Mouse (Mus musculus): ENCODE results near the gene Klrg1.

The Klrg1 gene

DNA sequence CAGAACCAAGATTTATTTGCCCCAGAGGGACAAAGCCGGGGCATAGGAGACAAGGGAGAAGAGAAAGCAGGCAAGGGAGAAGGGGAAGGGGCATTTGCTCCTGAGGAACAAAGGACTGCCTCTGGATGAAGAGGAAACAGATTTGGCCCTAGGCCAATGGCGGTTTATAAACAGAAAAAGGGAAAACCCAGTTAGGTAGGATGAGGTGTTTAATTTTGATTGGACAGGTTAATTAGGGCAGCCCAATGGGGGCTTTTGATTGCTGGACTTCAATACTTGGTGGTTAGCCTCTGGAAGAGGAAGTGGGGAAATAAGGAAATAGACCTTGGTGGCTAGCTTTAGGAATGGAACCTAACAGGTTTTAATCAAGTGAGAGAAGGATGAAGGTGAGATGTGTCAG lies 9.5 kb upstream of the Klrg1 start:
- no peak for DNase-seq

DNA sequence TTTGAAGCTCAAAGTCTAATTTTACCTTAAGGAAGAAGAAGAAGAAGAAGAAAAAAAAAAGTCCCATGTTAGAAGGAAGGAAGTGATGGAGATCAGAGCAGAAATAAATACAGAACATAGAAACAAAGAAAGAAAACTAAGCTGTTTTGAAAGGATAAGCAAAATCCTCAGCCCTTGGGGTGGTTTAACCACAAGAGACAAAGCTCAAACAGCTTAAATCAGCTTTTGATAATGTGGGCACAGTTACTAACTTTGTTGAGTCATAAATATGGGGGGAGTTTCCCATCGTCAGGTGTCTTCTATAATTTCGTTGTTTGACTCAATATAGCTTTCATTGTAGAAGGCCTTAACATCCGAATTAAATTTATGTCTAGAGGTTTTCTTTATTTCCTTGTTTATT lies 9.1 kb upstream of the Klrg1 start:
- no peak for DNase-seq

DNA sequence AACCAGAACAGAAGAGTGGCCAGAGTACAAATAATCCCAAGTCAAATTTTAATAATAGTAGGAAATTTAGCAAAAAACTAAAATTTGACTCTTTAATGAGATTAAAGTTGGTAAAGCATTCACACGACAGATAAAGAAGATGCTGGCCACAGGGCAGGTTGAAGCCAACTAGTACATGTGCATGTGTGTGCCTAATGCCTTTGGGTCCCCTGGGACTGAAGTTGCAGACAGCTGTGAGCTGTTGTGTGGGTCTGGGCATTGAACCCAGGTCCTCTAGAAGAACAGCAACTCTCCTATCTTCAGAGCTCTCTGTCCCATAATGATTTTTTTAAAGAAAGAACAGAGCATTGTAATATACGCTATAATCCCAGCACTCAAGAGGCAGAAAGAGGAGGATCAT lies 8.6 kb upstream of the Klrg1 start:
- no peak for DNase-seq

DNA sequence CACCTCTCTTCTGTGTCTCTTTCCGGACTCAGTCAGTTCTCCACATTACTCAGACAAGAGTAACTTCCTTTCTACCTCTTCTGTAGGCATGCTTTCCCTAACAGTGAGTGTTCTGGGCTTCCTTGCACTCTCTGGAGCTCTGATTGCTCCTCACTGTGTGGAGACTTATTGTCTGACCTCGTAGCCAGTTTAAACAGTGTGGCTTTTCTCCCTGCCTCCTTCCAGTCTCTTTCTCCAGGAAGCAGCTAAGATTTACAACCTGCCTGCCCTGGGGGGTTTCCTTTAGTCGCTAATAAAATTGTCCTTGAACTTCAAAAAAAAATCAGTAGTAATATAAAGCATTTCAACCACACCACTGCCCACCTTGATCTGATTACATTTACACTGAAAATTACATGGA lies 7.6 kb upstream of the Klrg1 start:
- no peak for DNase-seq

DNA sequence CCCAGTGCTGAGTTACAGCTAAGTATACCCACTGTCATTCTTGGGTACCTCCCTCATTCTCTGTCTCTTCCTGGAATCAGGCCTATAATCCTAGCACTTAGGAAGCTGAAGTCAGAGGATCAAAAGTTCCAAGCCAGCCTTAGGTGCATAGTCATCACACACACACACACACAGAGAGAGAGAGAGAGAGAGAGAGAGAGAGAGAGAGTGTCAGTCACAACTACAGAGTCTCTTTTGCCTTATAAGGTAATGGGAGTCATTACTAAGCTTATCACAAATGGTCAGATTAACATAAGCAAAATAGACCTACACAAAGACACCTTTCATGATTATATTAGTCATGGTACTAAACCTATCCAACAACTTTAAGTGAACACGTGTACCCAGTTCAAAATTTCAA lies 6.6 kb upstream of the Klrg1 start:
- no peak for DNase-seq

DNA sequence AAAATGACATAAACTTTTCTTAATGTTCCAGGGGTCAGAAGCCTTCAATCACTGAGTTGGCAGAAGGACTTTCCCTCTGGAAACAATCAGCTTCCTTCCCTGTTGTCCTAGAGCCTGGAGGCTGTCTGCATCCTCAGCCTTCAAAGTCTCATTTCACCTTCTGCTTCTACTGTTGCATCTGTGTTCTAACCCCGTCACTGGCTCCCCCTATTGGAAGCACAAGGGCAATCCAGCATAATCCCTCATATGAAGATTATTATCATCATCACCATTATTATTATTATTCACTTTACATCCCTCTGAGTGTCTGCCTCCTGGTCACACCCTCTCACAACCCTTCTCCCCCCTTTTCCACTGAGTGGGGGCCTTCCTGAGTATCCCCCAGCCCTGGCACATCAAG lies 5.6 kb upstream of the Klrg1 start:
- DNase-seq: no peak

DNA sequence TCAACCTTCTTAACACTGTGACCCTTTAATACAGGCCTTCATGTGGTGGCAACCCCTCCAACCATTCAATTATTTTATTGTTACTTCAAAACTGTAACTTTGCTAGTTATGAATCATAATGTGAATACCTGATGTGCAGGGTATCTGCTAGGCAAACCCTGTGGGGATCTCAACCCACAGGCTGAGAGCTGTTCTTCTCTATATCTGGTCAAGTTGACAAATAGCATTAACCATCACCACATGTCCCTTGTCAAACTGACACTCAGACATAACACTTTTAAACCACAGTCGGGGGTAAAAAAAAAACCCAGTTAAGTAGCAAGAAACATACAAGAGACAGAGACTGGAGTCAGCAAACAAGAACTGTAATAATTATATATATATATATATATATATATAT lies 2.1 kb upstream of the Klrg1 start:
- no peak for DNase-seq

DNA sequence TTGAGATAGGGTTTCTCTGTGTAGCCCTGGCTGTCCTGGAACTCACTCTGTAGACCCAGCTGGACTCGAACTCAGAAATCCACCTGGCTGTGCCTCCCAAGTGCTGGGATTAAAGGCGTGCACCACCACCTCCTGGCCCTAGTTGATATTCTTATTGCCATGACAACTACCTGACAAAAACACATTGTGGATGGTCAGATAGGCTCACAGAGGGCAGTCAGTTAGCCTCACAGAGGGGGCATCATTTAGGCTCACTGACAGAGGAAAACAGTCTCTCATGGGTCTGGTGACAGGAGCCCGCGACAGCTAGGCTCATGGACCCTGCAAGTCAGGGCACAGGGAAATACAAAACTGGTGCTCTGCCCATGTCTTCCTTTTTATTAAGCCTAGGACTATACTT lies 1.6 kb upstream of the Klrg1 start:
- DNase-seq: no peak

DNA sequence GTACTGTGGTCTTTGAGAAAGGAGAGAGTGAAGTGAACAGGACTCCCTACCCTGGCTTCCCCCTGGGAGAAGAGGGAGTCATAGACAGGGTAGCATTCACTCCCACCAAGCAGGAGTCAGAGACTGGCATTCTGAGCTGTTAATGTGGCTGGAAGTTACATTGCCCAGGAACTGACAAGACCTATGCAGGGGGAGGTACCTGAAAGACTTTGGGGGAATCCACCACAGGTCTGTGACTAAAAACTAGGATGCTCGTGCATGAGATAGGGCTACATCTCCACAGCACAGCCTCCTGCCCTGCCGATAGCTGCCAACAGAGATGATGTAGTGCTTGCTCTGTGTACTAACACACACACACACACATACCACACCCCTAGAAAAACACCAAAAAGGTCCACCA lies 747 bp upstream of the Klrg1 start:
- no peak for DNase-seq

DNA sequence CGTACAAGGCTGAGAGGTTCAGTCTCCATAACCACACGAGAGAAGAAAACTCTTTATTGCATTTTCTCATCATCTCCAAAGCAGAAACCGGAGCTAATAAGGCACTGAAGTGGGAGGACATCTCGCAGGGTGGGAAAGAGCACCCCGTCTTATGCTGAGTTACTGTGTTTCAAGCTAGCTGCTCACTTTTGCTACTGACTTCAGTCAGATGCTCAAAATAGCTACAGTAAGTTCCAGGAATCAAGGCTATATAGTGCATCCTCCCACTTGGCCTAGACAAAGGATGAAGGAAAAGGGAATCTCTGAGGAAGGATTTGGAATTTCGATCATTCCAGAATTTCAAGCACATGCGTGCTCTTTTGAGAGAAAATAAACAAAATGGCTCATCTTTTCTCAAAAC lies 6.1 kb downstream of the Klrg1 start:
- no peak for DNase-seq

DNA sequence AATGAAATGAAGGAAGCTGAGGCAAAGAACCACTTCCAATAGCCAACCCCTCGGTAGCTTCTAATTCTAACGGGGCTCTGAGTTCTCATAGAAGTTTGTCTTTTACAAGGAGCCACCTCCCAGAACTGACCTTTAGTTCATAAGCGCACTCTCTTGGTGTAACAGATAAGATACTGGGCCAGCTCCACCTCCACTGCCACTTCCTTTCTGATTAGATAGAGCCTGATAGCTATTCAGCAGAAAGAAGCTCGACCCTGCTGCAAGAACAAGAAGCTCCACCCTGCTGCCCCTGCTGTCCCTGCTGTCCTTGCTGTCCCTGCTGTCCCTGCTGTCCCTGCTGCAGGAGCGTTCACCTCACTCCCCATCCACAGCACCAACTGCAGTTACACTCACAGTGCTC lies 8.1 kb downstream of the Klrg1 start:
- DNase-seq: no peak

DNA sequence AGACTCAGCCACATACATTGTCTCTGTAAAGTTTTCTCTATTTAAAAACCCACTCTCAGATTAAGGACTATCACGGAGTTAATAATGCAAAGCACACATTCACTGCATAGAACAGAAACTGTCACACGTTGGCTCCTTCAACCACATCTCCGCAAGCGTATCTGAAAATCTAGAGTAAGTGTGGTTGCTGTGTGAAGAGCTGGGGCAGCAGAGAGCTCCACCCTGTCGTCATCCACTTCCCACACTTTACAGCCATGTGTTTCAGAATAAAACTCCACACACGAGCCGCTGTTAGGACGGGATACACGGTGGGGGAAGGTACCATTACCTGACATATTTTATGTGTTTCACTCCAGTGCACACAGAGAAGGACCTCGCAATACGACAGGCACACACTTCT lies 12.5 kb downstream of the Klrg1 start:
- DNase-seq: no peak

DNA sequence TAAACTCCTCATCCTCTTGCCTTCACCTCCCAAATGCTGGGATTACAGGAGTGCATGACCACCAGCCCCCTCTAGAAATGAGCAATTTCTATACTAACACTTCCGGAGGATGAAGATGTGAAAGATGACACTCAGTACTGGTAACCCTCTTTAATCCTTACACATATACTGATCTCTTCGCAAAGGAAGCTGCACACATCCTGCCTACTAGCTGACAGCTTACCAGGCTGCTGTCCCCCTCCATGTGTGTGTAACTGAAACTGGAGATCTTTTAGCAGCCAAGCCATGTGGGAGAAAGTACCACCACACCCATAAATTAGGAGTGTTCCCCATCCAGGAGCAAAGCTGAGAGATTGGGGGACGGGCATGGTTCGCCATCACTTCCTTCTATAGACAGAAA lies 13.5 kb downstream of the Klrg1 start:
- no peak for DNase-seq

DNA sequence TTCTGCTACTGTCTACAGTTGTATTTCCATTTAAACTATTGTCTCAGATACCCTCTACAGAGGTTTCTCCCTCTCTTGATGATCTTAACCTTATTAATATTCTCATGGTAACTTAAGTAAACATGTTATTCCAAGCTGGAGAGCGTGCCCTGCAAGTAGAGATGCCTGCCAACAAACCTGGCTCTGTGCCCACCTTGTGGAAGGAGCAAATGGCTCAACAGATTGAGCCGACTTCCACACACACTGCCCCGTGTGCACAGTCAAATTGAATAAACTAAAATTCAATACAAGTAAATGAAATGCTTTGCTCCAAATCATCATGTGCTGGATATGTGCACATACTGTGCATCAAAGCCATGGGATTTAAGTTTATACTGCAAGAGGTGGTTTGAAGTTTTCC lies 14.1 kb downstream of the Klrg1 start:
- no peak for DNase-seq

DNA sequence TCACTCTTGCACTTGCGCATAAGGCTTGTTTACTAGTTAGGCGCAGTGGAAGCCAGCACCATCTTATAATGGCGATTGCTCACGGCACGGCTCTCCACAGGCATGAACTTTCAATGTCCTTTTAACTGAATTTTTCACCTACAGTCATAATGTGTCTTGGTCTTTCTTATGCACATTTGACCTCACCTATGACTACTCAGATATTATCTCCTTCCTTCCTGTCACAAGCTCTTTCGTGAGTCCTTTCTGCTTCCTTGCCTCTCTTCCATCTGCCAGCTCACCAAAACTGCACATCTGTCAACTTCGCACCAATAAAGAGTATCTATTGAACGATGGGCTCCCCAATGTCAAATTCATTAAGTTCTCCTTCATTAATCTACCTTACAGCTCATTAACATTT lies 20.1 kb downstream of the Klrg1 start:
- DNase-seq: no peak

DNA sequence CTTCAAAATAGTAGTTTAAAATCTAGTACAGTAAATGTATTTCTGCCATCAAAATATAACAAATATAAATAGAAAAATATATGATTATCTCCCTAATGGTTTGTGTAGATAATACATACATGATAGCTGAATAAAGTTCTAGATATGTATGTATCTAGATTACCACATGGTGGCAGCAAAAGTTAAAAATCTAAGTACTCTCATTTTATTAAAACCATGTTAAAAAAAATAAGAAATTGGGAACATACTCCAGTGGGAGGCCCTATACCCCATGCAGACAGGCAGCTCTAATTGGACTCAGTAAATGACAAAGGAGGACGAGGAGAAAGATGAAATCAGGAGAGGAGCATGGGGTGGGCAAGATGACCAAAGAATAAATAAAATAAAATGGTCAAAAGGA lies 30.5 kb downstream of the Klrg1 start:
- DNase-seq: no peak

DNA sequence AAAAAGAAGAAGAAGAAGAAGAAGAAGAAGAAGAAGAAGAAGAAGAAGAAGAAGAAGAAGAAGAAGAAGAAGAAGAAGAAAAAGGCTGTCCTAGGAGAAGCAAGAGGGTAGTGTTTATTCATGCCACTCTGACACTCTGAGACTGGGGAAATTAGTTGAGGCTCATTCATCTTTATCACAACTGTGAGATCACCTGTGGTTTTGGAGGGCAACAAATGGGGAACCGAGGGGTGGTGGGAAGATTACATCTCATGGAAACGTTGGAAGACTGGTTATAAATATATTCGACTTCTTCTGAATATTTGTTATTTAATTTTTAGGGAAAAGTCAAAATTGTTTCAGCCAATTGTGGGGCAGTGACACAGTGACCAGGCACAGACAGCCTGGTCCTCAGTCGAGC lies 32.6 kb downstream of the Klrg1 start:
- no peak for DNase-seq
